Mouse (Mus musculus): ENCODE results near the gene Mrtfa. TPM values are rescaled to one million over a fixed set of nuclear protein-coding genes. Genes with fewer than 3 reads are reported as not detected.
"Not testable (repeated sequence)": the region's sequence is repeated elsewhere in the genome, so short reads cannot be mapped to it uniquely, and the experiment has no call there.

The Mrtfa gene
- 10 to 100 TPM; 27.3 to 30.0 TPM for total RNA-seq (2021)
- polyA plus RNA-seq (2012; rRNA removed), result 33.0 and 39.6 TPM in 2 replicates
- long read RNA-seq, full-length matches to known transcripts, result 3 of 9 reads
- long read RNA-seq, partial matches to known transcripts, result 5 of 9 reads
- long read RNA-seq, other reads (novel, unspliced or antisense), result 1 of 9 reads

- peak; percentile 100 for DNase-seq
Measured at GRCm38 (mm10) chr15:81190630-81191178, at the start of gene Mrtfa. TSS of gene Mrtfa (minus strand) at chr15:81190757.

- peak; percentile 79 for DNase-seq
Measured at GRCm38 (mm10) chr15:81239794-81240343, 49.3 kb upstream of the Mrtfa start.

DNA sequence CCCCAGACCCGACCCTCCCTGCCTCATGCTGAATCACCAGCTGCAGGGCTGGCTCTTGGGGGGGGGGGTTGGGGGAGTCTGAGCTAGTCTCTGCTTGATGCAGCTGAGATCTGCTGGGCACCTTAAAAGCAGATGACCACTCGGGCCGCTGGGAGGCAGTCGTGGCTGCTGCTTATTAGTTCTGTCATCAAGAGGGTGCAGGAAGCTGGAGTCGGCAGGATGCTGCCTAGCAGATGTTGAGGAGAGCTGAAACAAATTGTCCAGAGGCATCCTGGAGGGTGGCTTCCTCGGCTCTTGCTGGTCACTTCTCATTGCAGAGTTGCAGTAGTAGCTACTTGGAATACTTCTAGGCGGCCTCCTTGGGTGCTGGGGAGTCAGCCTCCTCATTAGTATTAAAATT is 48.7 kb upstream of the Mrtfa start:
- peak; percentile 69 for DNase-seq

- no peak for DNase-seq
Measured at GRCm38 (mm10) chr15:81237471-81237870, 46.9 kb upstream of the Mrtfa start.

DNA sequence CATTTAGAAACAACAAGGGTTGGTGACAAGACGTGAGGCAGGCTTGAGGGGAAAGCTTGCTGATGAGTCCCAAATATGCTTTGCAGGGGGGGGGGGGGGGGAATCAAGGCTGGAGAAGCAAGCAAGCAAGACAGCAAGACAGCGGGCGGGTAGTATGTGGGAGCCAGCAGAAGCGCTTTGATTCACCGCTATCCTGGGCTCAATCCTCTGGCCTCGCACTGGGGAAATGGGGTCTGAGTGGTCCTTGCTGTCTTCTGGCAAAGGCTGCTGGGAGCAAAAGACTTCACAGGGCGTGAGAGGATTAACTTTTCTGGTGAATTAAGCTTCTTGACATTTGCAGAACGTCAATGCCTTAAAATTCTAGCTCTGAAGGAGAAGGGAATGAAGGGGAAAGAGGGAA is 45.5 kb upstream of the Mrtfa start:
- DNase-seq, result no peak

DNA sequence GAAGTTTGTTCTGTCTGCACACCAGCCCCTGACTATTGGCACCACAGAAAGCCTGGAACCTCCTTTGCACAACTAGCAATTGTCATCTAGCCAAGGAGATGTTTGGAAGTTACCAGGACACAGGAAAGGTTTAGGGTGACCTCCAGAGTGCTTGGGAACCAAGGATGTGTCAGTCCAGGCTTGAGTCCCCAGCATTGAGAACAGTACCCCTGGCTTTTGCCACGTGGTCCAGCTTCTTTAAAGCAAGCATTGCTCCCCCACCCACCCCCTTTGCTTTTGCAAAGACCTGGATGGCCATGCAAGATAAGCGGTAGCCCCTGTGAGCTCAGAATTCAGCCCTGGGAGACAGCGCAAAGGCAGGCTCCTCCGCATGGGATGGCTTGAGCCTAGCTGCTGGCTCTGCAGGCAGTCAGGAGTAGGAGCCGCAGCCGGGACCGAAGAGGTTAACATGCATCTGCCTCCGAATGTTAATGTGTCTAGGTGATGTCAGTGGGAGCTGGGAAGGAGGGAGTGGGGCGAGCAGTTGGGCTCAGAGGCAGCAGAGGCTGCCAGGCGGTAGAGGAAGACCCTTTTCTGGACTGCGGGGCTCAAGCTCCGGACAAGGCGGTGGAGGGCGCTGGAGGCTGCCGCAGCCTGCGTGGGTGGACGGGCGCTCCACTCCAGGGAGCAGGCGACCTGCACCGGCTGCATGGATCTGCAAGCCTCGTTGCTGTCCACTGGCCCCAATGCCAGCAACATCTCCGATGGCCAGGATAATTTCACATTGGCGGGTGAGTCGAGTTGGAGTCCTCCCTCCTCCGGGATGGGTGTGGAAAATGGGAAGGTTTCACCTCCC is 44.7 kb upstream of the Mrtfa start, which contains the start of gene Mchr1:
Gene Mchr1, plus strand, starts transcription at position 414 of the 835 bp plus-strand sequence.
- peak; percentile 65 for DNase-seq

DNA sequence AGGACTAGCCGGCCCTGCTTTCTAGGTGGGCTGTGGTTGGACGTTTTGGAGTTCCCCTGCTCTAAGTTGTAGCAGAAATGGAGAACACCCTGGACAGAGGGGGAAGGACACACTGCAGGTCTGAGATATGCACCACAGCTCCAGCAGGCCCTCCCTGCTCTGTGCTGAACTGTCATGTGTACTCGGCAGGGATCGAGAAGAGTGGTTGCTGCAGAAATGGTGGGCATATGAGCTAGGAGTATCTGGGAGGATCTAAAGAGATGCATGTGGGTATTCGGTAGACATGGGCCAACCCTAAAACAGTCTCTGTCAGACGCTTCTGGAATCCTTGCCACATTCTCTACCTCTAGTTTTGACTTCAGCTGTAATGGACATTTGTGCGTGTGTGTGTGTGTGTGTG is 40.8 kb upstream of the Mrtfa start:
- DNase-seq, result no peak

DNA sequence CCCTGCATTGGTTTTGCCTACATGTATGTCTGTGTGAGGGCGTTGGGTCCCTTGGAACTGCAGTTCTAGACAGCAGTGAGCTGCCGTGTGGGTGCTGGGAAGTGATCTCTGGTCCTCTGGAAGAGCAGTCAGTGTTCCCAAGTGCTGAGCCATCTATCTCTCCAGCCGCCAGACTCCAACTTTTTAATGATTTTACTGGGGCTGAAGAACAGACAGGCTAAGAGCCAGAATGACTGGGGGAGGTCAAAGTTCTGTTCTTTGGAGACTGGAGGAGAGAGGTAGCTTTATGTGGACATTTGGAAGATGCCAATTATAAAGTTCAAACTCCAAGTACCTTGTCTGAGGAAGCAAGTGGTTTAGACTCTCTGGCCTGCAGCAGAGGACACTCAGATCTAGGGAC is 39.2 kb upstream of the Mrtfa start:
- no peak for DNase-seq

GRCm38 (mm10) chr15:81228258-81228657 is 37.7 kb upstream of the Mrtfa start:
- DNase-seq, result no peak

DNA sequence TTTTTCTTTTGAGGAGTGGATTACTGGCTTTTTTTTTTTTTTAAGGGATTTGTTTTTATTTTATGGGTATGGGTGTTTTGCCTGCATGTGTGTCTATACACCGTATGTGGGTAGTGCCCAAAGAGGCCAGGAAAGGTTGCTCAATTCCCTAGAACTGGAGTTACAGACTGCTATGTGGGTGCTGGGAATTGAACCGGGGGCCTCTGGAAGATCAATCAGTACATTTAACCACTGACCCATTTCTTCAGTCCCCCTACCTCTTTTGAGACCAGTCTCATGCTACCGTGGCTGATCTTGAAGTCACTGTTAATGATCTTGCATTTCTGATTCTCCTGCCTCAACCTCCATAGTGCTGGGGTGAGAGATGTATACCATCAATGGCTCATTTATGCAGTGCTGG is 36.7 kb upstream of the Mrtfa start:
- no peak for DNase-seq

GRCm38 (mm10) chr15:81226796-81227195 is 36.2 kb upstream of the Mrtfa start:
- no peak for DNase-seq

DNA sequence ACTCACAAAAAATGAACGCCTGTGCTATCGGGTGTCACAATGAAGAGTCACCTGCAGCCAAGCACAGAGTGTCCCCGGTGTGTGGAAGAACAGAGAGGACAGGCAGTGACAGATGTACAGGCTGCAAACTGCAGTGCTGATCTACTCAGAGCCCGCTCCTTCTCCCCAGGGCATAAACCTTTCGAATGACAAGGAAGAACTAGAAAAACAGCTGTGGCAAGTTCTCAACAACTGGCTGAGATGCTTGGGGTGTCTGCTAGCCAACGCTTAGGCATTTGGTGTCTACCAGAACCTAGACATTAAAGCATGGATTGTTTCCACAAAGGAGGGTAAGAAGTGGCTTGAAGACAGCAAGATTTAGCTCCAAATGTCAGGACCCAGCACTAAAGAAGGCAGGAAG is 35.2 kb upstream of the Mrtfa start:
- no peak for DNase-seq

GRCm38 (mm10) chr15:81225016-81225415 is 34.5 kb upstream of the Mrtfa start:
- no peak for DNase-seq

- DNase-seq, result peak; percentile 23
Measured at GRCm38 (mm10) chr15:81221446-81221845, 30.9 kb upstream of the Mrtfa start.

- DNase-seq, result not testable (repeated sequence)
Measured at GRCm38 (mm10) chr15:81220051-81220450, 29.5 kb upstream of the Mrtfa start.

GRCm38 (mm10) chr15:81219054-81219453 is 28.5 kb upstream of the Mrtfa start:
- DNase-seq, result no peak

- peak; percentile 21 for DNase-seq
Measured at GRCm38 (mm10) chr15:81216906-81217653, 26.5 kb upstream of the Mrtfa start.

DNA sequence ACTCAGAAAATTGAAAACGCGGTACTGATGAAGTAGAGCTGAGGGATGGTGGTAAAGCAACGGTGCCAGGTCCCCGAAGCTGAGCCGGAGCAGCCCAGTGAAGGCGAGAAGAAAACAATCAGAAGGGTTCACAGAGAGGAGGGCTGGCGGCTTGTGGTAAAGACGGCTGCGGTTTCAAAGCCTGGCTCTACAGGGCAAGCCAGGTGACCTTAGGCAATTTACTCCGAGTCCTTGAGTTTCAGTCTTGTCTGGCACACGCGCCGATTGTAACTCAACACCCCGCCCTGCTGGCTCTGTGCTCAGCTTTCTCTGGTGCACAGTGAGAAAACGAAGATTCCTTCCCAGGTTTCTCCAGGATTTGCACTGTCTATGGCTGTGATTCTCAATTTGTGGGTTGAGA is 22.4 kb upstream of the Mrtfa start:
- DNase-seq, result peak; percentile 75

DNA sequence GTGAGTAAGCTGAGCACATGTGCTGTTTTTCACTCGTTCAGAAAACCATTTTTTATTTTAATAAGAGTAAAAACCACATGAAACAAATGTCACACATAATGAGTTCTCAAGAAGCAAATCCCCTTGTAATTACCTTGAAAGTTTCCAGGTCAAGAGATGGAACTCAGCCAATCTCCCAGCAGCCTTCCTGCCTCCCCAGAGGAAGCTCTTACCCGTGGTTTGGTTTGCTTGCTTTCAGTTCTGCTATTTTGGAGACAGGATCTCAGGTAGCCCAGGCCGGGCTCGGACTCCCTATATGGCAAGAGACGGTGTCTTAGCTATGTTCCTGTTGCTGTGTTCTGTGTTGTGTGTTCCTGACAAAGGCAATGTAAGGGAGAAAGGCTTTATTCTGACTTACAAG is 19.9 kb upstream of the Mrtfa start:
- DNase-seq, result no peak

DNA sequence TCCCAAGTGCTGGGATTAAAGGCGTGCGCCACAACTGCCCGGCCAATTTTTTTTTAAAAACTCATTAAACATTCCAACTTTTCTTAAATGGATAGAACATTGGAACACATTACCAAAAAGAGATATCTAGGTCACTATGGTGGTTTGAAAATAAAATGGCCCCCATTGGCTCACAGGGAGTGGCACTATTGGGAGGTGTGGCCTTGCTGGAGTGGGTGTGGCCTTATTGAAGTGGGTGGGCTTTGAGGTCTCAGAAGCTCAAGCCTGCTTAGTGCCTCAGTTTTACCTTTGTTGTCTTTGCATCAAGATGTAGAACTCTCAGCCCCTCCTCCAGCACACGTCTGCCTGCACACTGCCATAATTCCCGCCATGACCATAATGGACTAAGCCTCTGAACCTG is 11.9 kb upstream of the Mrtfa start:
- DNase-seq, result no peak

DNA sequence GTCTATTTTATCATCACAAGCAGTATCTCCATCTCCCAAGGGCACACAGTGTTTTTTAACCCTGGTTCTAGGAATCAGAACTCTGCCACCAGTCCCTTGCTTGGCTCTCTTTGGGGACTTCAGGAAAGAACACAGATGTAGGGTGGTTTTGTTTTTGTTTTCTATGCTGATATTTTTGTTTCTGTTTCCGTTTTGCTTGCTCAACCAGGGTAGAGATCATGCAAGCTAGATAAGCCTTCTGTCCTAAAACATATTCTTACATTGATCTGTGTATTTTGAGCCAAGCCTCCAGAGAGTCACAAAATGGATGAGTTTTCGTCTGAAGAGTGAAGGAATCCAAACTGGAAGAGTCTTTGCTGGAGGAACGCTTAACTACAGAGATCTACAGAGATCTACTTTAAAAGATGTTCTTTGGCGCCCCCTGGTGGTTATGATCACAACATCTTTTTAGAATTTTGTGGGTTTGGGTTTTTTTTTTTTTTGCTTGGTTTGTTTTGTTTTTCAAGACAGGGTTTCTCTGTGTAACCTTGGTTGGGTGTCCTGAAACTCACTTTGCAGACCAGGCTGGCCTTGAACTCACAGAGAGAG is 8.9 kb upstream of the Mrtfa start:
- peak; percentile 51 for DNase-seq

DNA sequence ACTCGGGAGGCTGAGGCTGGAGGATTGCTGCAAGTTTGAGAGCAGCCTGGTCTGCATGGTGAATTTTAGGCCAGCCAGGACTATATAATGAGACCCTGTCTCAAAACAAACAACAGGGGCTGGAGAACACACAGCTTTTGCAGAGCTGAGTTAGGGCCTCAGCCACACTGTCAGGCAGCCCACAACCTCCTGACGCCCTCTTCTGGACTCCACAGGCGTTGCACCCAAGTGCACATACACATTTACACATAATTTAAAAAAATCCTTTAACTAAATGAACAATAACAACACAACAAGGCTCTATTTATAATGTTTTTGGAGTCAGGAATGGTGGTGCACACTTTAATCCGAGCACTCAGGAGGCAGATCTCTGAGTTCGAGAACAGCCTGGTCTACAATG is 7.9 kb upstream of the Mrtfa start:
- no peak for DNase-seq
